Mouse (Mus musculus): ENCODE results near the gene Tsc22d3.

DNA sequence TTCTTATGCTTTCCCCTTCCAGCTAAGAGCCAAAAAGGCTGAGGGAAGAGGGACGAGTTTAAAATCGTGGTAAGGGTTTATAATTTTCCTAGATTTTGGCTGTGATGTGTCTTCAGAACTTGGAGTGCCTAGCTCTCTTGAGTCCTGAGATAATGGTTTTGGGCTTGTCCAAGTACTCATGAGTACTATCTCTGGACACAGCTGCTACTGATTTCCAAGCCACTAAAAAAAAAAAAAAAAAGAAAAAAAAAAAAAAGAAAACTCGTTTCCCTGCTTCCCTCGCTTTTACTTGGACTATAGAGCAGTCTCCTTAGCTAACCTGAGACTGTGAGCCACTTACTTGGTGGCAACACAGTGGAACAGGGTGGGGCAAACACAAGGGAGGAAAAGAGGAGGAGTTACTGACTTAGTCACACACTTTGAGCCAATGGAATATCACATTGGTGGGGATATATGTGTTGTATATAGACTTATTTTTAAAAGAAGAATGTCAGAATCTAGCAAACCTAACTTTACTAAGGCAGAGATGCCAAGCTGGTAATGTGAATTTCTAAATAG is 11.2 kb downstream of the Tsc22d3 start:
- TF ChIP-seq CTCF (IDR thresholded peaks at IDR 0.05; ENCODE audit: borderline replicate concordance, extremely low read depth, insufficient read depth, insufficient read length) (no peak), POLR2A (IDR thresholded peaks at IDR 0.05; ENCODE audit: borderline replicate concordance, extremely low read depth, insufficient read depth, insufficient read length, poor library complexity, severe bottlenecking) (no peak)
